Mouse (Mus musculus) CH12.LX (cell line): ENCODE results near the gene Med4. TPM values are rescaled to one million over a fixed set of nuclear protein-coding genes. Genes with fewer than 3 reads are reported as not detected.

Source experiments
- DNase-seq: peaks from one replicate; pipeline ENCODE4 v3.0.0-alpha.2; 2013; ENCODE audit errors: extremely low read depth
- H3K27ac ChIP-seq: 2 replicates; pipeline ENCODE4 v1.5.1; 2012; ENCODE audit warnings: low read depth, mild to moderate bottlenecking, control low read depth, moderate library complexity; ENCODE audit not compliant: insufficient read depth
- H3K27me3 ChIP-seq: replicated peaks from 2 replicates; pipeline ENCODE3; 2012; ENCODE audit warnings: inconsistent platforms
- H3K36me3 ChIP-seq, 2 experiments: replicated peaks in 1 of 2; 2 replicates each; pipeline versions ENCODE3 to v1.6.1; 2012; ENCODE audit warnings: inconsistent platforms in 1 of 2, low read length in 1 of 2, mild to moderate bottlenecking in 1 of 2, mixed read lengths in 1 of 2, moderate library complexity in 1 of 2; ENCODE audit not compliant: control insufficient read depth in 1 of 2, insufficient read depth in 1 of 2
- H3K4me1 ChIP-seq, 2 experiments: 2 replicates each; pipeline ENCODE4 v1.6.1; 2012; ENCODE audit warnings: inconsistent platforms in 1 of 2, moderate library complexity in 1 of 2; ENCODE audit not compliant: insufficient read depth in 2 of 2, control insufficient read depth in 1 of 2
- H3K4me2 ChIP-seq: 2 replicates; pipeline ENCODE4 v1.6.1; 2012; ENCODE audit warnings: low read depth, mild to moderate bottlenecking, control low read depth; ENCODE audit not compliant: poor library complexity, insufficient read depth, severe bottlenecking
- H3K4me3 ChIP-seq, 3 experiments: fragments of 150-350 bp in 1 of 3; sonication (generic) in 1 of 3; replicated peaks in 1 of 3; 2 replicates each; pipeline versions ENCODE3 to v1.5.1; 2011 to 2012; ENCODE audit warnings: low read depth in 2 of 3, low read length in 2 of 3, mild to moderate bottlenecking in 2 of 3, moderate library complexity in 2 of 3, control low read depth in 1 of 3, improper control_type of control experiment in 1 of 3, inconsistent platforms in 1 of 3, mixed read lengths in 1 of 3; ENCODE audit not compliant: poor library complexity in 1 of 3
- H3K79me2 ChIP-seq: replicated peaks from 2 replicates; pipeline ENCODE4 v1.6.1; 2012; ENCODE audit warnings: mild to moderate bottlenecking, moderate library complexity; ENCODE audit not compliant: control insufficient read depth, poor library complexity, insufficient read depth, severe bottlenecking; ENCODE audit errors: extremely low read depth
- H3K9ac ChIP-seq: 2 replicates; pipeline ENCODE4 v1.6.1; 2012; ENCODE audit warnings: low read depth, mild to moderate bottlenecking, control low read depth, moderate library complexity; ENCODE audit not compliant: insufficient read depth
- H3K9me3 ChIP-seq: replicated peaks from 2 replicates; pipeline ENCODE3; 2012; ENCODE audit warnings: low read length, inconsistent platforms, mixed read lengths
- CHD2 ChIP-seq: IDR thresholded peaks from 2 replicates; pipeline ENCODE4 v1.6.1; 2011; ENCODE audit warnings: low read length, improper control_type of control experiment
- EP300 ChIP-seq: IDR thresholded peaks from 2 replicates; pipeline ENCODE4 v1.6.1; 2011; ENCODE audit warnings: low read length, improper control_type of control experiment
- ETS1 ChIP-seq: conservative IDR thresholded peaks from 2 replicates; pipeline ENCODE4 v1.6.1; 2012; ENCODE audit warnings: low read depth, mild to moderate bottlenecking, inconsistent platforms, low read length, improper control_type of control experiment, moderate library complexity
- GABPA ChIP-seq: IDR thresholded peaks from 2 replicates; pipeline ENCODE4 v1.6.1; 2012; ENCODE audit warnings: low read depth, low read length, improper control_type of control experiment, inconsistent platforms; ENCODE audit not compliant: insufficient replicate concordance
- HCFC1 ChIP-seq: IDR thresholded peaks from 2 replicates; pipeline ENCODE4 v1.6.1; 2012; ENCODE audit warnings: low read depth, mild to moderate bottlenecking, inconsistent platforms, low read length, improper control_type of control experiment
- MAFK ChIP-seq: IDR thresholded peaks from 2 replicates; pipeline ENCODE4 v1.6.1; 2011; ENCODE audit warnings: low read length, improper control_type of control experiment; ENCODE audit not compliant: insufficient replicate concordance
- MAX ChIP-seq: IDR thresholded peaks from 2 replicates; pipeline ENCODE4 v1.6.1; 2011; ENCODE audit warnings: low read length, improper control_type of control experiment
- MYC ChIP-seq: IDR thresholded peaks from 2 replicates; pipeline ENCODE4 v1.6.1; 2011; ENCODE audit warnings: low read depth, mild to moderate bottlenecking, improper control_type of control experiment, low read length
- RCOR1 ChIP-seq: conservative IDR thresholded peaks from 2 replicates; pipeline ENCODE4 v1.6.1; 2012; ENCODE audit warnings: low read depth, mild to moderate bottlenecking, inconsistent platforms, low read length, improper control_type of control experiment
- TCF12 ChIP-seq: IDR thresholded peaks from 2 replicates; pipeline ENCODE4 v1.6.1; 2014; ENCODE audit warnings: low read depth, mild to moderate bottlenecking, inconsistent platforms, low read length, improper control_type of control experiment
- ZMIZ1 ChIP-seq: IDR thresholded peaks from 2 replicates; pipeline ENCODE4 v1.6.1; 2012; ENCODE audit warnings: low read depth, mild to moderate bottlenecking, inconsistent platforms, low read length, improper control_type of control experiment
- ZNF384 ChIP-seq: IDR thresholded peaks from 2 replicates; pipeline ENCODE4 v1.6.1; 2012; ENCODE audit warnings: low read depth, low read length, improper control_type of control experiment, inconsistent platforms
- dilution Hi-C: fragments of 300-500 bp; cut with MboI; formaldehyde crosslinking; loops from 2 replicates; pipeline ENCODE4 v1.14.3; 2020; ENCODE audit warnings: low sequenced_read_pairs; ENCODE audit not compliant: extremely low pct_unique_long_range_greater_than_20kb, extremely low pct_ligation_motif_present
- in situ Hi-C: fragments of 300-500 bp; cut with MboI; formaldehyde crosslinking; loops from 3 replicates; pipeline ENCODE4 v1.14.3; 2019; ENCODE audit warnings: low sequenced_read_pairs, low pct_ligation_motif_present, low pct_unique_long_range_greater_than_20kb, mixed read lengths
- polyA plus RNA-seq: library from polyadenylated mRNA; unstranded; fragments of >175 nt; gene quantifications from 2 replicates; pipeline ENCODE4 v1.2.1, GENCODE M21; 2012; ENCODE audit warnings: low read depth; ENCODE audit not compliant: insufficient read length
- total RNA-seq, 2 experiments: library from RNA; depleted of rRNA; stranded (reverse); fragments of 300-350 nt in 1 of 2; fragments of >200 nt in 1 of 2; gene quantifications; 2 replicates each; pipeline ENCODE4 v1.2.3; 2012 to 2014

The Med4 gene
- total and polyA plus RNA-seq, 3 experiments: 45.6 to 61.5 (median 60.7) TPM

GRCm38 (mm10) chr14:73535641-73536040 lies 25.8 kb downstream of the Med4 start:
- in situ Hi-C loops (no loop called here), dilution Hi-C loops (no loop called here)
- Histone ChIP-seq H3K9ac (0 out of 2 replicates have a peak overlapping the region, but pooled peaks have one; percentile 37), H3K27ac (no peak overlapping the region), H3K27me3 (no peaks in the 10 kb centered on the region), H3K4me2 (0 out of 2 replicates have a peak overlapping the region, but pooled peaks have one; percentile 49), H3K36me3 (no peaks in the 10 kb centered on the region), H3K79me2 (no peaks in the 10 kb centered on the region), H3K4me1 (peaks cover 6 to 12% of the 10 kb centered on the region in 2 experiments; a peak in 3 of 4 replicates), H3K4me3 (no peak overlapping the region), H3K9me3 (no peaks in the 10 kb centered on the region)
- TF ChIP-seq EP300: peak; percentile 24; the same call in 1 of the 2 replicates
- TF ChIP-seq CHD2: no peak
- no peak for TF ChIP-seq RCOR1
- peak; percentile 81 for TF ChIP-seq ZNF384
- no peak for DNase-seq

DNA sequence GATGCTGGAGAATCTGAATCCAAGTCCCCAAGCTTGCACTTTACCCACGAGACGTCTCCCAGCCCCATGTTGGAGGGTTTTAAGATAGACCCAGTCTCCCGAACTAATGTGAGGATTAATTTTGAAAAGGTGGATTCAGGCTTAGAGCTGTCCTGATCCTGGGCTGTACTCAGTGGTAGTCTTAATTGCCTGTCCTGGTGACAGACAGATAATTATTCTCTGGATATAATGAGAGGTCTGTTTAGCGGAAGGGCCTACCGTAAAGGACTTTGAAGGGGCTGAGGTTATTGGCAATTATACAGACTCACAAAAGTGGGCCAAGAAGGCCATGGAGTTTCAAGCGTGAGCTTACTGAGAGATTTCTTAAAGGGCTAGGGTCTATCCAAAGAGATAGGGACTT lies 34.0 kb downstream of the Med4 start:
- DNase-seq: no peak
- dilution Hi-C loops: no loop called here
- no peak overlapping the region for H3K9ac ChIP-seq

DNA sequence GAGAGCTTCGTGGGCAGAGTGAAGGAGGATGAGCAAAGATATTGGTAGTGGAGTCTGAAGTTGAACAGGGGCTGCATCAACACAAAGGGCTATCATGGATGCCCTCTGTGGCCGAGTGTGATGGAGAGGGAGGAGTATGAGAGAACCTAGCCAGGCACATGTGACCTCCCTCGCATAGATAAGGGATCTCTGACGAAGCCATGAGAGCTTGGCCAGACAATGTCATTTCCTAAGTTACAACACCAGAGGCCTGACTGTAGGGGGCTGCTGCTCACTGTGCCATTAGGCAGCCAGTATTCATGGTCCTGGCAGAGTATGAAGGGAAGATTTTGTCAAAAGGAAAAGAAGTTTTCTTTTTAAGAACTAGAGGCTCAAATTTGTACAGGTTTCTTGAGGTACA lies 37.2 kb downstream of the Med4 start:
- no peak for TF ChIP-seq ZMIZ1
- no peak for TF ChIP-seq MAX
- no peak for TF ChIP-seq HCFC1
- no peak for TF ChIP-seq ETS1
- no peak for TF ChIP-seq MYC
- no peak for DNase-seq
- Histone ChIP-seq H3K27ac (no peak overlapping the region), H3K27me3 (no peaks in the 10 kb centered on the region), H3K9ac (no peak overlapping the region), H3K36me3 (no peaks in the 10 kb centered on the region), H3K79me2 (no peaks in the 10 kb centered on the region), H3K4me1 (peaks cover 0 to under 1% of the 10 kb centered on the region in 2 experiments; a peak in 1 of 4 replicates), H3K4me3 (no peak overlapping the region), H3K4me2 (no peak overlapping the region), H3K9me3 (no peaks in the 10 kb centered on the region)
- dilution Hi-C loops (no loop called here), in situ Hi-C loops (no loop called here)

More for the DNA sequence above, 34.0 kb downstream of the Med4 start:
- H3K27ac ChIP-seq: no peak overlapping the region
- peaks cover 0 to 3% of the 10 kb centered on the region in 2 experiments; a peak in 1 of 4 replicates for H3K4me1 ChIP-seq
- no peaks in the 10 kb centered on the region for H3K36me3 ChIP-seq
- TF ChIP-seq TCF12 (no peak), GABPA (no peak), HCFC1 (no peak), EP300 (no peak), MAFK (no peak)
- in situ Hi-C loops: no loop called here
- H3K4me2 ChIP-seq: no peak overlapping the region
- no peak overlapping the region for H3K4me3 ChIP-seq
- H3K79me2 ChIP-seq: no peaks in the 10 kb centered on the region
- no peaks in the 10 kb centered on the region for H3K27me3 ChIP-seq
- no peaks in the 10 kb centered on the region for H3K9me3 ChIP-seq
